Mouse (Mus musculus) myocyte (in vitro differentiated cells): ENCODE results near the gene Nppc. TPM values are rescaled to one million over a fixed set of nuclear protein-coding genes. Genes with fewer than 3 reads are reported as not detected.

Source experiments
- H3K27me3 ChIP-seq: one replicate; pipeline ENCODE4 v1.6.1; 2011; ENCODE audit not compliant: control insufficient read depth, insufficient read depth, insufficient read length
- H3K36me3 ChIP-seq: one replicate; pipeline ENCODE4 v1.6.1; 2011; ENCODE audit not compliant: control insufficient read depth, insufficient read depth
- H3K4me2 ChIP-seq: one replicate; pipeline ENCODE4 v1.6.1; 2011; ENCODE audit warnings: low read depth, control low read depth
- H3K4me3 ChIP-seq: one replicate; pipeline ENCODE4 v1.5.1; 2011; ENCODE audit warnings: mild to moderate bottlenecking, control low read depth, moderate library complexity
- H3K79me2 ChIP-seq: one replicate; pipeline ENCODE4 v1.6.1; 2011; ENCODE audit not compliant: control insufficient read depth, insufficient read depth
- H3ac ChIP-seq: one replicate; pipeline ENCODE4 v1.6.1; 2011; ENCODE audit not compliant: control insufficient read depth, insufficient read length
- CEBPB ChIP-seq: IDR thresholded peaks from 2 replicates; pipeline ENCODE4 v1.6.1; 2011; ENCODE audit warnings: mild to moderate bottlenecking, moderate library complexity; ENCODE audit not compliant: poor library complexity, insufficient read depth, severe bottlenecking
- E2F4 ChIP-seq: IDR thresholded peaks from one replicate; pipeline ENCODE4 v1.6.1; 2011; ENCODE audit warnings: mild to moderate bottlenecking, control low read depth, moderate library complexity; ENCODE audit not compliant: insufficient read depth
- MAX ChIP-seq: IDR thresholded peaks from one replicate; pipeline ENCODE4 v1.6.1; 2011; ENCODE audit warnings: low read depth, mild to moderate bottlenecking, control low read depth
- MYOD1 ChIP-seq, 3 experiments: IDR thresholded peaks; one replicate each; pipeline ENCODE4 v1.6.1; 2011; ENCODE audit warnings: control low read depth in 2 of 3, low read depth in 2 of 3, mild to moderate bottlenecking in 2 of 3, moderate library complexity in 1 of 3; ENCODE audit not compliant: insufficient read length in 2 of 3, control insufficient read depth in 1 of 3
- MYOG ChIP-seq, 3 experiments: IDR thresholded peaks; one replicate each; pipeline ENCODE4 v1.6.1; 2011; ENCODE audit warnings: control low read depth in 2 of 3, low read depth in 2 of 3, mild to moderate bottlenecking in 2 of 3; ENCODE audit not compliant: insufficient read length in 2 of 3, control insufficient read depth in 1 of 3, insufficient read depth in 1 of 3
- POLR2A ChIP-seq: IDR thresholded peaks from one replicate; pipeline ENCODE4 v1.6.1; 2011; ENCODE audit warnings: low read depth, mild to moderate bottlenecking, control low read depth, moderate library complexity; ENCODE audit not compliant: insufficient read length
- POLR2AphosphoS2 ChIP-seq: IDR thresholded peaks from one replicate; pipeline ENCODE4 v1.6.1; 2011; ENCODE audit warnings: low read depth, control low read depth; ENCODE audit not compliant: insufficient read length
- REST ChIP-seq: IDR thresholded peaks from one replicate; pipeline ENCODE4 v1.6.1; 2011; ENCODE audit warnings: mild to moderate bottlenecking, control low read depth, moderate library complexity; ENCODE audit not compliant: insufficient read depth, insufficient read length
- SRF ChIP-seq: IDR thresholded peaks from one replicate; pipeline ENCODE4 v1.6.1; 2011; ENCODE audit warnings: low read depth; ENCODE audit not compliant: control insufficient read depth, insufficient read length
- TCF12 ChIP-seq: IDR thresholded peaks from one replicate; pipeline ENCODE4 v1.6.1; 2011; ENCODE audit warnings: mild to moderate bottlenecking, control low read depth; ENCODE audit not compliant: poor library complexity, insufficient read depth, severe bottlenecking
- TCF3 ChIP-seq: IDR thresholded peaks from one replicate; pipeline ENCODE4 v1.6.1; 2011; ENCODE audit warnings: low read depth, control low read depth; ENCODE audit not compliant: insufficient read length
- USF1 ChIP-seq: IDR thresholded peaks from one replicate; pipeline ENCODE4 v1.6.1; 2011; ENCODE audit warnings: low read depth, mild to moderate bottlenecking, control low read depth, moderate library complexity
- polyA plus RNA-seq: library from polyadenylated mRNA; unstranded; fragments of >200 nt; fragmentation: generic; extraction: Trizol; gene quantifications from one replicate; pipeline ENCODE4 v1.2.1, GENCODE M21; 2012; ENCODE audit warnings: missing spikeins

The Nppc gene
- polyA plus RNA-seq, 1 experiment, result 0.14 TPM

DNA sequence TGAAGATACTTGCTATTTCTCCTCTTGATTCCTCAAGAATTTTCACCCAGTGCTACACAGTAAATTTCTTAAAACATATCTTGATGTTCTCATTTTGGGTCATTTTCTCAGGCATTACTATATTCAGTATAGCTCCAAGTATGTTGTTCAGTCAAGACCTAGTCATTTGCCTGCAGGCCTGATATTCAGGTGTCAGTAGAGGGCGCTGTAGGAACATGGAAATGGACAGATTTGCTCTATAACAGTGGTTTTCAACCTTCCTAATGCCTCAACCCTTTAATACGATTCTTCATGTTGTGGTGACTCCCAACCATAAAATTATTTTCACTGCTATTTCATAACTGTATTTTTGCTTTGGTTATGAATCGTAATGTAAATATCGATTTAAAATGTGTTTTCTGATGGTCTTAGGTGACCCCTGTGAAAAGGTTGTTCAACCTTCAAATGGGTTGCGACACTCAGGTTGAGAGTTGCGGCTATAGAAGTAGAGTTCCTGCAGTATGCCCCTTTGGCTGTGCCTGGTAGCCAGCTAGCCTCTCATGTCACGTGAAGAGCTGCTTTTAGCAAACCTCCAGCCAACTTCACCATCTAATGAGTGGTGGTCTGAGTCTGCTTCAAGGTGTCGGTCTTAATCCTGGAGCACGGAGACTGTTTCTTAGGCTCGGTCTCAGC lies 51.8 kb downstream of the Nppc start:
- H3K4me2 ChIP-seq, result no peak overlapping the region
- no peak for TF ChIP-seq USF1
- no peak for TF ChIP-seq MYOD1 (IDR thresholded peaks at IDR 0.05; ENCODE audit: control insufficient read depth in 1 of 3, insufficient read length in 2 of 3, low read depth in 2 of 3)
- TF ChIP-seq SRF, result no peak
- no peak for TF ChIP-seq MAX
- TF ChIP-seq TCF12, result no peak
- no peak for TF ChIP-seq POLR2A
- no peak for TF ChIP-seq CEBPB
- TF ChIP-seq E2F4, result no peak
- no peak for TF ChIP-seq REST
- TF ChIP-seq POLR2AphosphoS2, result no peak
- TF ChIP-seq MYOG (IDR thresholded peaks at IDR 0.05; ENCODE audit: control insufficient read depth in 1 of 3, insufficient read depth in 1 of 3, insufficient read length in 2 of 3, low read depth in 2 of 3), result no peak
- no peak for TF ChIP-seq TCF3
- H3ac ChIP-seq, result no peak overlapping the region
- H3K4me3 ChIP-seq, result no peak overlapping the region
- H3K27me3 ChIP-seq, result no peaks in the 10 kb centered on the region
- H3K79me2 ChIP-seq, result no peaks in the 10 kb centered on the region
- no peaks in the 10 kb centered on the region for H3K36me3 ChIP-seq

Other genes starting within 250 kb of the Nppc start
- gene Nmur1, start 244.3 kb downstream of the Nppc start, polyA plus RNA-seq, result not detected
- not detected for gene Tex44, start 244.2 kb downstream of the Nppc start, polyA plus RNA-seq
- gene Ptma, start 143.8 kb downstream of the Nppc start, polyA plus RNA-seq, result 593 TPM
- gene Pde6d, start 87.9 kb downstream of the Nppc start, polyA plus RNA-seq, result 50.0 TPM
- gene Cops7b, start 87.7 kb downstream of the Nppc start, polyA plus RNA-seq, result 20.4 TPM
- gene Dis3l2, start 33.2 kb upstream of the Nppc start, polyA plus RNA-seq, result 13.7 TPM